Mouse (Mus musculus): Measurements from ENCODE around the gene Olfr591.
"Not testable (repeated sequence)": the region's sequence is repeated elsewhere in the genome, so short reads cannot be mapped to it uniquely, and the experiment has no call there.

The Olfr591 gene

GRCm38 (mm10) chr7:103178240-103178639, at the start of gene Olfr591:
Olfr591 (minus strand) TSS chr7:103178340.
- no peak for DNase-seq (ENCODE audit: extremely low read depth, low read depth, low spot score)

GRCm38 (mm10) chr7:103216696-103217095, 38.6 kb upstream of the Olfr591 start, which contains the start of gene Olfr594:
Olfr594 (plus strand) TSS chr7:103216996.
- no peak for DNase-seq (ENCODE audit: extremely low read depth, low read depth, low spot score)

- not testable (repeated sequence) for DNase-seq (ENCODE audit: extremely low read depth, low read depth, low spot score)
Observed at GRCm38 (mm10) chr7:103212050-103212449, 33.9 kb upstream of the Olfr591 start.

- no peak for DNase-seq (ENCODE audit: extremely low read depth, low read depth, low spot score)
Observed at GRCm38 (mm10) chr7:103211562-103211961, 33.4 kb upstream of the Olfr591 start, which contains the start of gene Olfr593. Olfr593 (plus strand) TSS chr7:103211862.

GRCm38 (mm10) chr7:103184503-103184902, 6.4 kb upstream of the Olfr591 start, which contains the start of gene Olfr592:
Olfr592 (plus strand) TSS chr7:103184803.
- not testable (repeated sequence) for DNase-seq (ENCODE audit: extremely low read depth, low read depth, low spot score)

GRCm38 (mm10) chr7:103169697-103170096, 8.4 kb downstream of the Olfr591 start:
- DNase-seq (ENCODE audit: extremely low read depth, low read depth, low spot score), result no peak

GRCm38 (mm10) chr7:103156256-103156655, 21.9 kb downstream of the Olfr591 start, which contains the start of gene Olfr589:
Olfr589 (minus strand) TSS chr7:103156356.
- no peak for DNase-seq (ENCODE audit: extremely low read depth, low read depth, low spot score)

- DNase-seq (ENCODE audit: extremely low read depth, low read depth, low spot score), result no peak
Observed at GRCm38 (mm10) chr7:103140579-103140978, 37.6 kb downstream of the Olfr591 start, which contains the start of gene Olfr588-ps1. Olfr588-ps1 (plus strand) TSS chr7:103140879.

GRCm38 (mm10) chr7:103125538-103125937, 52.6 kb downstream of the Olfr591 start, which contains the start of gene Olfr586:
Olfr586 (minus strand) TSS chr7:103125638.
- DNase-seq (ENCODE audit: extremely low read depth, low read depth, low spot score), result no peak

- no peak for DNase-seq (ENCODE audit: extremely low read depth, low read depth, low spot score)
Observed at GRCm38 (mm10) chr7:103119406-103119805, 58.7 kb downstream of the Olfr591 start.

All from fat pad, adult 2 months (tissue).